Mouse (Mus musculus): ENCODE results near the gene Trex1.

The Trex1 gene

DNA sequence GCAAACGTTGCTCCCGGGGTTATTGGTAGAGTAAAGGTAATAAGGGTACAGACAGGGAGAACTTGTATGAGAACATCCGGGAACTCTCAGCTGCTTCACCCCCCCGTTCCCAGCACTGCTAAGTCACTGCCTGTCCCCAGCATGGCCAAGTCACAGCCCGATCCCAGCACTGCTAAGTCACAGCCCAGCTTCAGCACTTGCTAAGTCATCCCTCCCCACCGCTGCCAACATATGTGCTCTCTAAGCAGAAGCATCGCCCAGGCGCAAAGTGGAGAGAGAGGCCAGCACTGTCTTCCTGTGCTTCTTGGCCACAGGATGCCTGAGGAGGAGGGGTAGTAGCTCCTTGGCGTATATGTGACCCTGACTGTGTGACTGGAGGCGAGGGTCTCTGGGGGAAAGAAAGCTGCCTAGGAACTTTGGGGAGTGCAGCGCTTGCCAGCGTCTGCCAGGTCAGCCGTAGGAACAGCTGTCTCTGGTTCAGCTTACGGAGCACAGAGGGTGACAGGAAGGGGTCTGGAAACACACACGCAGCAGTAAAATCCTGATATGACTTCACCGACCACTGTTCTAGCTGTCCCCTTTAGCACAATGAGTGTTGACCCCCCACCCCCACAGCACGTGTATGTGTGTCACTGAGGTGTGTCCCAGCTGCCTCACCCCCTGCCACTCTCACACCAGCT lies 49.8 kb downstream of the Trex1 start:
- DNase-seq: no peak

DNA sequence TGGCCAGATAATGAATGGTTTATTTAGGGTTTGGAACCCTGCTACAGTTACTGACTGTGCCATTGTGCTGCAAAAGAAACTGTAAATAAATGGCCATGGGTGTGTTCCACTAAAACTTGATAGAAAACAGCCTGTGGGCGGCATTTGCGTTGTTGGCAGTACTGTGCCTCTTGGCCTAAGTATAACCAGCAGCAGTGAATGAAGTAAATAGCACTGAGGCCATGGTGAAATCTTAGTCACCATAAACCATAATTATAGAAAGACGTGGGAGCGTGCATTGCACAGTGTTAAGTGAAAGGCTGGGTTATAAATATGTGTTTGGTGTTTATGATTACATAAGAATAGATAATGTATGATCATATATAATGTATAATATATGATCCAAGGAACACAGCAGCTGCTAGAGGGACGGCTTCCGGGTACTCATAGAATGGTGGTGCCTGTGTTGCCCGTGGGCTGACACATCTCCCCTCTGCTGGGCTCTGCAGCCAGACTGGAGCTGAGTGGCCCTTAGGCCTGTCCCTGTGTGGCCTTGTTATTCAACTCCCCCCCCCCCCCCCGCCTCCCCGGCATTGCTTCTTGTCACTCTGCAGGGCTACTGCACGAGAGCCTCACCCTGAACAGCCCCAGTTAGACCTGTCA lies 50.4 kb downstream of the Trex1 start:
- DNase-seq: no peak

DNA sequence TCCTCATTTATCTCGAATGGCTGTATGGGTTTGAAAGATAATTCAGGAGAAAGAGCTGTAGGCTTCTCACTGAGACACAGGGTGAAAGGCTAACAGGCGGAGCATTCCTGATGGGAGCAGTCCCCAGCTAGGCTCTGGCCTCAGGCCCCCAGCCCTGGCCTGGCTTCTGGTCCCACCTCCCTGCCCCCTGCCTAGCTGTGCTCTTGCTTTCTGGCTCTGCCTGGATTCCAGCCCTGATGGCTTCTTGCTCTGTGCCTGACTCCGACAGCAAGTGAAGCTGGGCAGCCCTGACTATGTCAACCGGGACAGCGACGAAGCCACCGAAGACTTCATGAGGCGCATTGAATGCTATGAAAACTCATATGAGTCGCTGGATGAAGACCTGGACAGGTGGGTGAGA lies 51.5 kb downstream of the Trex1 start:
- DNase-seq: peak in 1 of 2 experiments; percentile 17

Measured in lung, postnatal 4 days (tissue).